ENCODE assay signal across 27 mouse cellular contexts in genomic region chr13:55917316-55917715, GRCm38 (mm10).
A peak's percentile ranks its signal among the peaks of the same experiment; 100 is the strongest.
DNase-seq lines count a peak whose midpoint lies in the region; ATAC-seq and TF ChIP-seq lines count a peak whose summit lies in the region.
"Had no signal": no experiment of that assay in that cellular context is flagged by ENCODE, and none has a peak within 500 bp of the region (broad histone marks: within the 10 kb centered on the region; RNA-seq: fewer than 3 reads in every experiment).

No protein-coding gene starts in this region.

- no peak overlapping the region for H3K4me3 ChIP-seq in stomach, embryonic 16.5 days (replicated peaks; ENCODE audit: low read length)
- no peak overlapping the region for H3K4me3 ChIP-seq in stomach, postnatal 0 days (ENCODE audit: low read depth, low read length)
- H3K4me3 ChIP-seq: embryonic facial prominence, embryonic 13.5 days; embryonic facial prominence, embryonic 15.5 days; erythroblast, embryonic 14.5 days; forebrain, embryonic 10.5 days; forebrain, embryonic 12.5 days had no signal

- H3K9me3 ChIP-seq in stomach, embryonic 16.5 days (replicated peaks; ENCODE audit: control insufficient read depth, low read length): no peaks in the 10 kb centered on the region
- no peaks in the 10 kb centered on the region for H3K9me3 ChIP-seq in stomach, postnatal 0 days (ENCODE audit: control insufficient read depth, low read length)
- H3K9me3 ChIP-seq: embryonic facial prominence, embryonic 13.5 days; embryonic facial prominence, embryonic 15.5 days; forebrain, embryonic 10.5 days; forebrain, embryonic 12.5 days; G1E had no signal

- H3K27me3 ChIP-seq in stomach, embryonic 16.5 days (ENCODE audit: control insufficient read depth, insufficient read depth, low read length): no peaks in the 10 kb centered on the region; the same call in 1 of the 2 replicates
- no peaks in the 10 kb centered on the region for H3K27me3 ChIP-seq in stomach, postnatal 0 days (ENCODE audit: control insufficient read depth, insufficient read depth, low read length)
- H3K27me3 ChIP-seq: Patski had no signal

- no peak for TF ChIP-seq CTCF in stomach, postnatal 0 days (IDR thresholded peaks at IDR 0.05; ENCODE audit: low read depth)

- H3K4me2 ChIP-seq in stomach, embryonic 16.5 days (ENCODE audit: low read depth, low read length): no peak overlapping the region
- H3K4me2 ChIP-seq in stomach, postnatal 0 days (replicated peaks; ENCODE audit: low read depth): no peak overlapping the region
- H3K4me2 ChIP-seq: embryonic facial prominence, embryonic 13.5 days; embryonic facial prominence, embryonic 15.5 days; forebrain, embryonic 12.5 days had no signal

- no peaks in the 10 kb centered on the region for H3K36me3 ChIP-seq in stomach, embryonic 16.5 days (ENCODE audit: control insufficient read depth, insufficient read depth, low read length)
- no peaks in the 10 kb centered on the region for H3K36me3 ChIP-seq in stomach, postnatal 0 days (ENCODE audit: control insufficient read depth, insufficient read depth, low read length)
- H3K36me3 ChIP-seq: embryonic facial prominence, embryonic 13.5 days; embryonic facial prominence, embryonic 15.5 days; forebrain, embryonic 10.5 days; forebrain, embryonic 12.5 days; G1E had no signal

- TF ChIP-seq EP300 in stomach, postnatal 0 days (optimal IDR thresholded peaks at IDR 0.05): no peak

- H3K9ac ChIP-seq in stomach, embryonic 16.5 days (ENCODE audit: low read length): no peak overlapping the region
- no peak overlapping the region for H3K9ac ChIP-seq in stomach, postnatal 0 days (ENCODE audit: low read length)
- H3K9ac ChIP-seq: embryonic facial prominence, embryonic 13.5 days; embryonic facial prominence, embryonic 15.5 days; forebrain, embryonic 12.5 days had no signal

- peak; percentile 34 for DNase-seq in gastrocnemius, adult 18-20 months (ENCODE audit: low spot score)
- DNase-seq in gastrocnemius, postnatal 14 days: no peak
- no peak for DNase-seq in stomach, postnatal 0 days (ENCODE audit: low spot score)
- peak; percentile 52 for DNase-seq in R1 (ENCODE audit: low read depth, low spot score)
- DNase-seq in left cerebral cortex, postnatal 36 days (ENCODE audit: low spot score in 2 of 2): no peak
- DNase-seq: adrenal gland, adult 2 months; adrenal gland, postnatal 10 days; adrenal gland, postnatal 25 days; B cell, adult 2 months; cerebellum, adult 11 months; cerebellum, adult 18-20 months; cerebellum, adult 8-10 months; cerebellum, adult 9-11 months; cerebellum, postnatal 14 days; cerebellum, postnatal 36 days; embryo, embryonic 11 days had no signal

- intact Hi-C loops in gastrocnemius, postnatal 14 days (cut with DNase I; ENCODE audit: low total_unique reads): no loop called here
- intact Hi-C loops in left cerebral cortex, postnatal 36 days (cut with DNase I): no loop called here

- peak overlapping the region; percentile 44; the same call in 1 of the 2 replicates for H3K27ac ChIP-seq in stomach, embryonic 16.5 days (ENCODE audit: low read length)
- no peak overlapping the region for H3K27ac ChIP-seq in stomach, postnatal 0 days (replicated peaks)
- H3K27ac ChIP-seq: embryonic facial prominence, embryonic 13.5 days; embryonic facial prominence, embryonic 15.5 days; forebrain, embryonic 10.5 days; forebrain, embryonic 12.5 days had no signal

- WGBS in stomach, embryonic 16.5 days: 93% methylated on average over 12 of the region's 12 CpGs
- WGBS in stomach, postnatal 0 days: 95% methylated on average over 12 of the region's 12 CpGs

- ATAC-seq in stomach, embryonic 16.5 days (ENCODE audit: insufficient read depth, low FRiP score): no peak
- ATAC-seq in stomach, postnatal 0 days (ENCODE audit: low FRiP score, low TSS enrichment): no peak
- ATAC-seq: CD4-positive, CD25-positive, alpha-beta regulatory T cell, adult 4 months; forebrain, embryonic 14.5 days; forebrain, embryonic 16.5 days; Patski had no signal

- peaks cover 20% of the 10 kb centered on the region; the same call in 1 of the 2 replicates for H3K4me1 ChIP-seq in stomach, embryonic 16.5 days (ENCODE audit: control insufficient read depth, insufficient read depth, low read length)
- peaks cover 3% of the 10 kb centered on the region for H3K4me1 ChIP-seq in stomach, postnatal 0 days (replicated peaks; ENCODE audit: control insufficient read depth, insufficient read depth)
- H3K4me1 ChIP-seq: forebrain, embryonic 12.5 days had no signal

Comparison
In these comparisons a context has a peak if more than half of its experiments do, and no peak if none do; other contexts are left out.
1. DNase-seq: peak in gastrocnemius, adult 18-20 months (single experiment) and R1 (single experiment); none in gastrocnemius, postnatal 14 days (single experiment), stomach, postnatal 0 days (single experiment) and left cerebral cortex, postnatal 36 days (0 of 2).